Mouse (Mus musculus) v-Abl transformed pro-B cells (cell line): ENCODE data around the gene Itgb3bp.

Experiments
- in situ Hi-C, 2 experiments: fragments of 400-800 bp; cut with MboI; formaldehyde crosslinking; loops; one replicate each; pipeline ENCODE4 v1.15.1; 2025; ENCODE audit not compliant: unreplicated experiment in 2 of 2

The Itgb3bp gene

DNA sequence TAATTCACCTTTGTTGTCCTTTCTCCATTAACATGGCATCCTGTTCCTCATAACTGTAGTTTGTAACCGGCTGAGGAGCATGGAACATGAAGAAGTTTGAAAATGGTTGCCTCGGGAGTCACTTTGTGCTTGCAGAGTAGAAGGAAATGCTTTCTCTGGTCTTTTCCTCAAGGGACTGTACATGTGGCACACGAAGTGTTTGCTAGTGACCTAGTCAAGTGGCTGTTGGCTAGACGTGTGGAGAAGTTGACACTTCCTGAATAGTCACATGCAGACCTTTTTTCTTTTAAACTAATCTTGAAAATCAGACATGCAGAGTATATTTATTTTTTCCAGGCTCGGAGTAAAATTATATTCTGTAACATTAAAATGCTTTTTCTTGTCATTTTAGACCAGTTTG, 177.2 kb downstream of the Itgb3bp start:
- in situ Hi-C loops, result no loop called here

- in situ Hi-C loops, result no loop called here
These were observed 189.8 kb downstream of the Itgb3bp start for GRCm38 (mm10) chr4:99739836-99740235.

DNA sequence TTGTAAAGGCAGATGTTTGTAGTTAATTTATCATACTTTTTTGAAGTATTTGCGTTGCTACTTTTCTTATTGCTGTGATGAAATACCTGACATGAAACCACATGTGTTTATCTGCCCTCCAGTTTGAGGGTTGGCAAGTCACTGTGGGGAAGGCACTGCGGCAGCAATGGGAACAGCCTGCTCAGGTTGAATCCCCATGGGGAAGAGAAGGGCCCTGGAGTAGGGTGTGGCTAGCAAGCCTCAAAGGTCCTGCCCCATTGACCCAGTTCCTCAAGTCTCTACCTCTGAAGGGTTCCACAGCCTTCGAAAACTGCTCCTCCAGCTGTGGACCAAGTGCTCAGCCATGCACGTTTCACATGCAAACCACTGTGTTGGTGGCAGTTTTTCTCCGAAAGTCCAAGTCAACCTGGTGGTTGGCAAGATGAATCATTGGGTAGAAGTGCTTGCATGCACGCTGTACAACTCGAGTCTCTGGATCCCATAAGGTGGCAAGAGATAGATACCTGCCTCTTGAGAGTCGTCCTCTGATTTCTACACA, 203.6 kb downstream of the Itgb3bp start:
- in situ Hi-C loops, result no loop called here

GRCm38 (mm10) chr4:99724331-99724730, 205.3 kb downstream of the Itgb3bp start:
- in situ Hi-C loops, result loop anchor here (25.0 kb wide), 3 partner anchors 812 to 1638 kb away; partner anchors contain the start of gene Usp1 (in 1 of the 2)

GRCm38 (mm10) chr4:99717905-99718304, 211.7 kb downstream of the Itgb3bp start:
- in situ Hi-C loops, result loop anchor here (25.0 kb wide), 3 partner anchors 806 to 1644 kb away; partner anchors contain the start of gene Usp1 (in 1 of the 2)

DNA sequence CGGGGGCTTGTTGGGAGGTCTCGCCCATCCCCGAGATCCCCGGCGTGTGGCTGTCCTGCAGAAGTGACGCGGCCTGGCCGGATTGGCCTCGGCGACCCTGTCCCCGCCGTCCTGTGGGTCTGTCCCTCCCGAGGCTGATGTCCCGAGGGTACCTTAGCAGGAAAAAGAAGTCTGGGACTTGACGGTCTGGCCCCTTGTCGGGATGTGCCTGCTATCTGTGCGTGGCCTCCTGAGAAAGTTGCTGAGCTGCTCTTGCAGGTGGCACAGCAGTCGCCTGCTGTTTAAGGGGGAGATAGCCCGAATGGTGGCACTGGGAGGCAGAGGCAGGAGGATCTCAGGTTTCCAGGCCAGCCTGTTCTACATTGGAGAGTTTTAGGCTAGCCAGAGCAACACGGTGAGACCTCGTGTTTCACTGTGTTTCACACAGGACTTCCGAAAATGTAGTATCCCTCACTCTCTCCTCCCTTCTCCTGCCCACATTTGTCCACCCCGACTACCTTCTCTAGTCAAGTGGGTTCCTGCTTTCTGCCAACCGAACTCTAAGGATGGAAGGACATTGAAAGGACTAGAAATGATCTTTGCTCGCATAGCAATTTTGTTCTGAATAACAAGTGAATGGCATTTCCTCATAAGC, 213.7 kb downstream of the Itgb3bp start:
- in situ Hi-C loops, result loop anchor here (25.0 kb wide), 3 partner anchors 804 to 1646 kb away; partner anchors contain the start of gene Usp1 (in 1 of the 2)
